Mouse (Mus musculus): ENCODE results near the gene Nomo1. TPM values are rescaled to one million over a fixed set of nuclear protein-coding genes. Genes with fewer than 3 reads are reported as not detected.
A peak's percentile ranks its signal among the peaks of the same experiment; 100 is the strongest.

The Nomo1 gene
- polyA plus RNA-seq, 1 experiment from 2014 or later = 36.9 TPM

GRCm38 (mm10) chr7:46028681-46029080 lies 4.8 kb upstream of the Nomo1 start:
- Histone ChIP-seq H3K4me2 (no peak overlapping the region), H3K4me3 (no peak overlapping the region), H3K27me3 (no peaks in the 10 kb centered on the region), H3K9ac (no peak overlapping the region), H3K9me3 (no peaks in the 10 kb centered on the region), H3K27ac (no peak overlapping the region), H3K36me3 (no peaks in the 10 kb centered on the region), H3K4me1 (peaks cover 11% of the 10 kb centered on the region)
- 77% methylated on average over 10 of the region's 10 CpGs for WGBS
- no peak for ATAC-seq (ENCODE audit: borderline replicate concordance, extremely low read depth, low FRiP score, low TSS enrichment)

- H3K27ac ChIP-seq = peak overlapping the region; percentile 35; the same call in 1 of the 2 replicates
Observed at GRCm38 (mm10) chr7:46029299-46030144, 4.0 kb upstream of the Nomo1 start.

GRCm38 (mm10) chr7:46030145-46030488 lies 3.4 kb upstream of the Nomo1 start, which contains the start of gene Abcc6:
Gene Abcc6, minus strand, starts transcription at chr7:46030302.
- Histone ChIP-seq H3K9me3 (no peaks in the 10 kb centered on the region), H3K27ac (peak within 1 kb of the TSS; percentile 35; the same call in 1 of the 2 replicates), H3K4me2 (peak within 1 kb of the TSS; percentile 43), H3K36me3 (no peaks in the 10 kb centered on the region), H3K4me1 (peaks cover 19% of the 10 kb centered on the region), H3K9ac (peak within 1 kb of the TSS; percentile 12; the same call in 1 of the 2 replicates), H3K4me3 (no peak within 1 kb of the TSS), H3K27me3 (no peaks in the 10 kb centered on the region)
- 5% methylated on average over 11 of the region's 11 CpGs for WGBS
- no peak for ATAC-seq (ENCODE audit: borderline replicate concordance, extremely low read depth, low FRiP score, low TSS enrichment)

More at GRCm38 (mm10) chr7:46029299-46030144, 4.0 kb upstream of the Nomo1 start:
- no peaks in the 10 kb centered on the region for H3K9me3 ChIP-seq
- H3K4me3 ChIP-seq = no peak overlapping the region
- no peaks in the 10 kb centered on the region for H3K36me3 ChIP-seq
- H3K4me1 ChIP-seq = peaks cover 16% of the 10 kb centered on the region
- H3K27me3 ChIP-seq = no peaks in the 10 kb centered on the region
- no peak for ATAC-seq (ENCODE audit: borderline replicate concordance, extremely low read depth, low FRiP score, low TSS enrichment)
- H3K9ac ChIP-seq = 0 out of 2 replicates have a peak overlapping the region, but pooled peaks have one; percentile 12
- peak overlapping the region; percentile 43 for H3K4me2 ChIP-seq
- WGBS = 62% methylated on average over 9 of the region's 9 CpGs

- H3K4me2 ChIP-seq = no peak overlapping the region
Observed at GRCm38 (mm10) chr7:46031075-46031474, 2.4 kb upstream of the Nomo1 start.

GRCm38 (mm10) chr7:46033870-46034337 lies 406 bp downstream of the Nomo1 start:
- Histone ChIP-seq H3K9me3 (no peaks in the 10 kb centered on the region), H3K27me3 (no peaks in the 10 kb centered on the region), H3K27ac (no peak overlapping the region), H3K9ac (peak overlapping the region; percentile 67), H3K4me1 (peaks cover 22% of the 10 kb centered on the region), H3K36me3 (0 out of 2 replicates have a peak, but pooled peaks cover 7% of the 10 kb centered on the region), H3K4me2 (peak overlapping the region; percentile 83), H3K4me3 (peak overlapping the region; percentile 71)
- ATAC-seq (ENCODE audit: borderline replicate concordance, extremely low read depth, low FRiP score, low TSS enrichment) = no peak; the same call in 1 of the 2 replicates
- WGBS = under 1% methylated on average over 28 of the region's 35 CpGs

More at GRCm38 (mm10) chr7:46031075-46031474, 2.4 kb upstream of the Nomo1 start:
- no peak for ATAC-seq (ENCODE audit: borderline replicate concordance, extremely low read depth, low FRiP score, low TSS enrichment)
- H3K9ac ChIP-seq = no peak overlapping the region
- no peak overlapping the region for H3K27ac ChIP-seq
- H3K4me3 ChIP-seq = no peak overlapping the region
- H3K9me3 ChIP-seq = no peaks in the 10 kb centered on the region
- H3K36me3 ChIP-seq = no peaks in the 10 kb centered on the region
- peaks cover 22% of the 10 kb centered on the region for H3K4me1 ChIP-seq
- WGBS = 60% methylated on average over 2 of the region's 2 CpGs
- H3K27me3 ChIP-seq = no peaks in the 10 kb centered on the region

GRCm38 (mm10) chr7:46034991-46035390 lies 1.5 kb downstream of the Nomo1 start:
- peak overlapping the region; percentile 71 for H3K4me3 ChIP-seq
- no peaks in the 10 kb centered on the region for H3K27me3 ChIP-seq
- 71% methylated on average over 2 of the region's 2 CpGs for WGBS
- H3K4me1 ChIP-seq = peaks cover 18% of the 10 kb centered on the region
- no peak overlapping the region for H3K27ac ChIP-seq
- 0 out of 2 replicates have a peak, but pooled peaks cover 11% of the 10 kb centered on the region for H3K36me3 ChIP-seq
- H3K9me3 ChIP-seq = no peaks in the 10 kb centered on the region
- peak overlapping the region; percentile 67 for H3K9ac ChIP-seq
- H3K4me2 ChIP-seq = peak overlapping the region; percentile 83
- ATAC-seq (ENCODE audit: borderline replicate concordance, extremely low read depth, low FRiP score, low TSS enrichment) = no peak

- WGBS = 66% methylated on average over 2 of the region's 2 CpGs
- no peak overlapping the region; the same call in 1 of the 2 replicates for H3K9ac ChIP-seq
- ATAC-seq (ENCODE audit: borderline replicate concordance, extremely low read depth, low FRiP score, low TSS enrichment) = no peak
Observed at GRCm38 (mm10) chr7:46035468-46035867, 2.0 kb downstream of the Nomo1 start.

GRCm38 (mm10) chr7:46037433-46037832 lies 3.9 kb downstream of the Nomo1 start:
- Histone ChIP-seq H3K36me3 (peaks cover 23% of the 10 kb centered on the region; the same call in 1 of the 2 replicates), H3K4me3 (no peak overlapping the region), H3K4me1 (peaks cover 14% of the 10 kb centered on the region), H3K27ac (no peak overlapping the region), H3K9me3 (no peaks in the 10 kb centered on the region), H3K9ac (no peak overlapping the region), H3K27me3 (no peaks in the 10 kb centered on the region), H3K4me2 (no peak overlapping the region)
- 83% methylated on average over 6 of the region's 6 CpGs for WGBS
- ATAC-seq (ENCODE audit: borderline replicate concordance, extremely low read depth, low FRiP score, low TSS enrichment) = no peak

More at GRCm38 (mm10) chr7:46035468-46035867, 2.0 kb downstream of the Nomo1 start:
- no peak overlapping the region for H3K27ac ChIP-seq
- H3K4me1 ChIP-seq = peaks cover 14% of the 10 kb centered on the region
- no peak overlapping the region for H3K4me3 ChIP-seq
- no peaks in the 10 kb centered on the region for H3K27me3 ChIP-seq
- H3K36me3 ChIP-seq = 0 out of 2 replicates have a peak, but pooled peaks cover 11% of the 10 kb centered on the region
- H3K4me2 ChIP-seq = no peak overlapping the region
- no peaks in the 10 kb centered on the region for H3K9me3 ChIP-seq

GRCm38 (mm10) chr7:46039873-46040272 lies 6.4 kb downstream of the Nomo1 start:
- H3K27ac ChIP-seq = no peak overlapping the region
- peaks cover 5% of the 10 kb centered on the region for H3K4me1 ChIP-seq
- H3K4me2 ChIP-seq = no peak overlapping the region
- H3K9ac ChIP-seq = no peak overlapping the region
- 34% methylated on average over 2 of the region's 2 CpGs for WGBS
- H3K36me3 ChIP-seq = peaks cover 32% of the 10 kb centered on the region
- ATAC-seq (ENCODE audit: borderline replicate concordance, extremely low read depth, low FRiP score, low TSS enrichment) = no peak
- no peak overlapping the region for H3K4me3 ChIP-seq
- H3K27me3 ChIP-seq = no peaks in the 10 kb centered on the region
- no peaks in the 10 kb centered on the region for H3K9me3 ChIP-seq

GRCm38 (mm10) chr7:46044106-46044505 lies 10.6 kb downstream of the Nomo1 start:
- no peak overlapping the region for H3K4me3 ChIP-seq
- no peak for ATAC-seq (ENCODE audit: borderline replicate concordance, extremely low read depth, low FRiP score, low TSS enrichment)
- H3K9ac ChIP-seq = no peak overlapping the region
- H3K27me3 ChIP-seq = no peaks in the 10 kb centered on the region
- H3K4me1 ChIP-seq = no peaks in the 10 kb centered on the region
- H3K9me3 ChIP-seq = no peaks in the 10 kb centered on the region
- WGBS = 87% methylated on average over 10 of the region's 10 CpGs
- no peak overlapping the region for H3K27ac ChIP-seq
- no peak overlapping the region for H3K4me2 ChIP-seq
- H3K36me3 ChIP-seq = peaks cover 49% of the 10 kb centered on the region

- WGBS = 87% methylated on average over 11 of the region's 11 CpGs
- Histone ChIP-seq H3K4me2 (no peak overlapping the region), H3K9me3 (no peaks in the 10 kb centered on the region), H3K36me3 (peaks cover 51% of the 10 kb centered on the region), H3K27ac (no peak overlapping the region), H3K4me3 (no peak overlapping the region), H3K27me3 (no peaks in the 10 kb centered on the region), H3K9ac (no peak overlapping the region), H3K4me1 (no peaks in the 10 kb centered on the region)
- ATAC-seq (ENCODE audit: borderline replicate concordance, extremely low read depth, low FRiP score, low TSS enrichment) = no peak
Observed at GRCm38 (mm10) chr7:46045882-46046281, 12.4 kb downstream of the Nomo1 start.

Data from lung, embryonic 15.5 days (tissue).